13 mouse cellular contexts compared by ENCODE assay signal in the genomic region with DNA sequence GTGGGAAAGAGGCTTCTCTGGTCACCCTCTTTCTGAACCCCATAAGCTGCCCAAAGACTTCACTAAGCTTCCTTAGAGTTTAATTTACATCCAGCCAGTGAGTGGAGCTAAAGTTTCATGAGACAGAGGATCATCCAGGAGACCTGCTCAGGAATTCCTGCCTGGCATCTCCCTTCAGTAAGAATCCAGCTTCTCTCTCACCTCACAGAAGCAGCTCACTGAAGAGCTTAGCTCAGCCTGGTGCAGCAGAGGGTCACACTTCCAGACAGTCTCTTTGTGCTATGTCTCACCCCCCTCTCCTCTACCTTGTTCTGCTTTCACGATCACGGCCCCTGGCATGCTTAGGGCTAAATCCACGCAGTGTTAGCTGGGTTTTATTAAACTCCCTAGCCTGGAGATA.
DNase-seq lines count a peak whose midpoint lies in the region; ATAC-seq and TF ChIP-seq lines count a peak whose summit lies in the region.
"Had no signal": no experiment of that assay in that cellular context is flagged by ENCODE, and none has a peak within 500 bp of the region (broad histone marks: within the 10 kb centered on the region; RNA-seq: fewer than 3 reads in every experiment).

No protein-coding gene starts in this region.

- no peaks in the 10 kb centered on the region for H3K27me3 ChIP-seq in hindbrain, postnatal 0 days (ENCODE audit: insufficient read depth, low read length)
- no peaks in the 10 kb centered on the region for H3K27me3 ChIP-seq in hindbrain, embryonic 10.5 days (ENCODE audit: insufficient read depth, poor library complexity, severe bottlenecking)
- no peaks in the 10 kb centered on the region for H3K27me3 ChIP-seq in neural tube, embryonic 15.5 days (replicated peaks)
- H3K27me3 ChIP-seq: limb, embryonic 15.5 days; Patski had no signal

- peak; percentile 14 to 19 for DNase-seq in cerebellum, postnatal 10 days
- DNase-seq in cerebellum, adult 8-10 months, result no peak
- peak; percentile 58 for DNase-seq in hindbrain, postnatal 0 days (ENCODE audit: low spot score)
- no peak for DNase-seq in hindbrain, embryonic 10.5 days (ENCODE audit: low spot score)
- DNase-seq in retina, postnatal 1 day, result peak; percentile 7
- DNase-seq in retina, embryonic 14.5 days (ENCODE audit: low spot score), result no peak
- no peak for DNase-seq in urinary bladder, postnatal 14 days (ENCODE audit: low spot score)
- DNase-seq: gastrocnemius, adult 2 months; kidney, adult 8-10 months had no signal

- no peaks in the 10 kb centered on the region for H3K9me3 ChIP-seq in hindbrain, postnatal 0 days (ENCODE audit: low read length)
- no peaks in the 10 kb centered on the region for H3K9me3 ChIP-seq in hindbrain, embryonic 10.5 days
- H3K9me3 ChIP-seq in neural tube, embryonic 15.5 days (replicated peaks), result no peaks in the 10 kb centered on the region
- H3K9me3 ChIP-seq: limb, embryonic 15.5 days had no signal

- no peak overlapping the region for H3K9ac ChIP-seq in hindbrain, postnatal 0 days (replicated peaks; ENCODE audit: low read length)
- H3K9ac ChIP-seq in neural tube, embryonic 15.5 days (replicated peaks), result no peak overlapping the region
- H3K9ac ChIP-seq: limb, embryonic 15.5 days had no signal

- H3K4me3 ChIP-seq in hindbrain, postnatal 0 days (ENCODE audit: low read length), result no peak overlapping the region
- H3K4me3 ChIP-seq in hindbrain, embryonic 10.5 days, result no peak overlapping the region
- no peak overlapping the region for H3K4me3 ChIP-seq in neural tube, embryonic 15.5 days (replicated peaks)
- H3K4me3 ChIP-seq: gastrocnemius, adult 2 months; limb, embryonic 15.5 days had no signal

- H3K27ac ChIP-seq in hindbrain, postnatal 0 days, result no peak overlapping the region
- no peak overlapping the region for H3K27ac ChIP-seq in hindbrain, embryonic 10.5 days
- H3K27ac ChIP-seq in neural tube, embryonic 15.5 days (replicated peaks), result no peak overlapping the region
- H3K27ac ChIP-seq: gastrocnemius, adult 2 months; limb, embryonic 15.5 days had no signal

- no peaks in the 10 kb centered on the region for H3K36me3 ChIP-seq in hindbrain, postnatal 0 days (ENCODE audit: insufficient read depth, low read length)
- no peaks in the 10 kb centered on the region for H3K36me3 ChIP-seq in hindbrain, embryonic 10.5 days
- H3K36me3 ChIP-seq in neural tube, embryonic 15.5 days, result no peaks in the 10 kb centered on the region
- H3K36me3 ChIP-seq: limb, embryonic 15.5 days had no signal

- TF ChIP-seq CTCF in hindbrain, postnatal 0 days (IDR thresholded peaks at IDR 0.05; ENCODE audit: low read depth), result peak; percentile 49

- no peak overlapping the region for H3K4me2 ChIP-seq in hindbrain, postnatal 0 days (ENCODE audit: low read depth, low read length)
- H3K4me2 ChIP-seq in neural tube, embryonic 15.5 days, result no peak overlapping the region
- H3K4me2 ChIP-seq: limb, embryonic 15.5 days had no signal

- 29% methylated on average over 3 of the region's 3 CpGs for WGBS in hindbrain, postnatal 0 days
- WGBS in hindbrain, embryonic 10.5 days, result 58% methylated on average over 3 of the region's 3 CpGs
- WGBS in neural tube, embryonic 15.5 days, result 77% methylated on average over 3 of the region's 3 CpGs

- H3K4me1 ChIP-seq in hindbrain, postnatal 0 days (ENCODE audit: insufficient read depth, low read length), result no peaks in the 10 kb centered on the region
- H3K4me1 ChIP-seq in hindbrain, embryonic 10.5 days (replicated peaks), result 0 out of 2 replicates have a peak, but pooled peaks cover 3% of the 10 kb centered on the region
- no peaks in the 10 kb centered on the region for H3K4me1 ChIP-seq in neural tube, embryonic 15.5 days
- H3K4me1 ChIP-seq: limb, embryonic 15.5 days had no signal

- ATAC-seq in hindbrain, postnatal 0 days, result peak; percentile 56
- ATAC-seq in neural tube, embryonic 15.5 days (ENCODE audit: low FRiP score), result peak; percentile 38; the same call in 1 of the 2 replicates
- ATAC-seq: lung, postnatal 0 days; Patski had no signal

Comparison
In these comparisons a context has a peak if more than half of its experiments do, and no peak if none do; other contexts are left out.
1. DNase-seq: peak in cerebellum, postnatal 10 days (2 of 2), hindbrain, postnatal 0 days (single experiment) and retina, postnatal 1 day (single experiment); none in cerebellum, adult 8-10 months (single experiment), hindbrain, embryonic 10.5 days (single experiment), retina, embryonic 14.5 days (single experiment) and urinary bladder, postnatal 14 days (single experiment).